Mouse (Mus musculus) kidney, postnatal 10 days (tissue): ENCODE measurements around the gene Sstr3.

ENCODE experiments used
- DNase-seq: peaks from one replicate; pipeline ENCODE4 v3.0.0; 2021; ENCODE audit warnings: mixed read lengths

Sstr3 gene

DNA sequence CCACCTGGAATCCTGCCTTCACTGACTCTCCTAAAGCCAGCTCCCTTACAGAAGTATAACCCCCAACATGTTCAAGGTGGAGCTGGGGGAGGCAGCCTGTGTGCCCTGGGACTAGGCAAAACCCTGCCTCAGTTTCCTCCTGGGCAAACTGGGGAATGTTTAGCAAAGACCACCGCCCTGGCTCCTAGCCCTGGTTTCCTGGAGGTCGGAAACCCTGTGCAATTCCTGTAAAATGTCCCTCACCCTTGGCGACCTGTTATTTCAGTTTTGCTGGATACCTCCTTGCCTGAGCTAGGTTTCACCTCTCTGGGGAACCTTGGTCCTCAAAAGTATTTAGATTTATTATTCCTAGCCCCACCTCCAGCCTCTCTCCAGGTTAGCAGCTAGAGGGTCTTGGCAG, 14.3 kb downstream of the Sstr3 start:
- DNase-seq, result no peak

DNA sequence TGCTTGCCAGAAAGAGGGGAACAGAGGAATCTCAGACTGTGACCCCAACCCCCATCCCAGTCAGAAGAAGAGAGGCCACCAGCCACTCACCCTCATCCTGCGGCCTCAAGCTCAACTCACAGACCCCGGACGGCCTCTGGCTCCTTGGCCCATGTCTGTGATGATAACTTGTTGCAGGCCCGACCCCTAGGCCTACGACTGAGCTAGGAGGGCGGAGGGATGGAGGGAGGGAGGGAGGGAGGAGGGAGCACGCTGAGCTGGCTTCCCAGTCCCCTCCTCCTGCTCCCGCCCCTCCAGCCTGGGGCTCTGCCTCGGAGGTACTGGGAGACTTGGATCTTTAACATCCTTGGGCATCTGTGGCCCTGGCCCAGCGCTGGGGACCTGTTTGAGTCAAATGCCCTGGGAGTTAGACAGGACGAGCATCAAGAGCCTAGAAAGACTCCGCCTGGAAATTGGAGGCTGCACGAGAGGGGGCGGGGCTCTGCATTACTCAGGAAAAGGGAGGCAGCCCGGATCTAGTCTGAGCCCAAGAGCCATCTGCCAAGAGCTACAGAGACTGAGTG, 15.0 kb downstream of the Sstr3 start:
- peak; percentile 85 for DNase-seq

DNA sequence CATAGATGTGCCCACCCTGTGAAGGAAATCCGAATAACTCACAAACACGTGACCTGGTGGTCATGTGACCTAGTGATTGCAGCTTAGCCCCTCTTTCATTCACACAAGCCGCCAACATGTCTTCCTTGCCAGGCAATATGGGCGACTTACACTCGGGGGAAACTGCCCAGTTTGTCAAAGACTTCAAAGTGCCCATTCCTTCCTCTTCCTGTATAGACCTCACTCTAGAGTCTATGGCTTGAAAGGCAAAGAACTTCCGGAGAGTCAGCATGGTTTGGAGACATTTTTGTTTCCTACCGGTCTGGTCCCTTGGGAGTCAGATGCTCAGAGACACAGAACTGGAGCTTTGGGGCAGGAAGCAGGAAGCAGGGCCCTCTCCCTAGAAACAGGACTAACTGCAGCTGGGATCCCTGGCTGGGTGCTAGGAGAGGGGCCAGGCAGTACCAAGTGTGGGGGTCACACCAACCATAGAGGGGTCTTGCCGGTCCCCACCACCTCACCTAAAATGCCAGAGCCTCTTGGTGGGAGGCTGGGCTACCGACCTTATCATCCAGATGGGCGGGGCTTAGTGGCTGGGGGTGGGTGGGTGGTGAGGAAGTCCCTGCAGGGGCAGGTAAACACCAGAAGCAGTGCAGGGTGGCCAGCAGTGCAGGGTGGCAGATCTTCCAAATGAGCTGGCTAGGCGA, 15.6 kb downstream of the Sstr3 start:
- DNase-seq, result peak; percentile 62

DNA sequence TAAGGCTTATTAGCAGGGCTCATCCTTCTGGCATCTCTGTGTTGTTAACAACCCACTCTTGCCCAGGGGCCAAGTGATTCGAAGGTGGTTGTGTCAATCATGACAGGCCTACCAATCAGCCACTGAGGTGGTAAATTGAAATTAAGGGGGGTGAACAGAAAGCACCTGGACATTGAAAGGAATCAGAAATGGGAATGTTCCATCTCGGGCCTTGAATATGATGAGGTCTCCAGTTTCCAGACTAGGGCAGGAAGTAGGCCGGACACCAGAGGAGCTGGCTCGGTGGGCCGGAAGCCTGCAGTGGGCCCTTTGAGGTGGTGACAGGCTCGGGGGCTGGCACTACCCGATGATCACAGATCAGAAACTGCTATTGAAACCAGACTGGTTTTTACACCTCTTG, 16.5 kb downstream of the Sstr3 start:
- DNase-seq, result peak; percentile 61

DNA sequence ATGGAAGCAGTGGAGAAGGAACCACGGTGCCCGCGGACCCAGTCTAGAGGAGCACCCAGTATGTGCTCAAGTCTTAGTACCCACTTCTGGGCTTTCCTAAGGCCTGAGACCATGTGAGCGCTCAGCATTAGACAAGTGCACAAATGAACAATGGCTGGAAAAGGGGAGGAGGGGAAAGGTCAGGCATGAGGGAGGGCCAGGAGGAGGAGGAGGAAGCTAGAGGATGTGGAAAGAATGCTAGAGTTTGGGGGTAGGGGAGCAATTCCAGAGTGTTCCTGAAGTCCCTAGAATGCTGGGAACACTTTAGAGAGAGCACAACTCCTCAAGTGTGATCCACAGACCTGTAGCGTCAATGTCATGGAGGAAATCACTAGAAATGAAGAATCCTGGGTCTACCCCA, 20.3 kb downstream of the Sstr3 start:
- no peak for DNase-seq

DNA sequence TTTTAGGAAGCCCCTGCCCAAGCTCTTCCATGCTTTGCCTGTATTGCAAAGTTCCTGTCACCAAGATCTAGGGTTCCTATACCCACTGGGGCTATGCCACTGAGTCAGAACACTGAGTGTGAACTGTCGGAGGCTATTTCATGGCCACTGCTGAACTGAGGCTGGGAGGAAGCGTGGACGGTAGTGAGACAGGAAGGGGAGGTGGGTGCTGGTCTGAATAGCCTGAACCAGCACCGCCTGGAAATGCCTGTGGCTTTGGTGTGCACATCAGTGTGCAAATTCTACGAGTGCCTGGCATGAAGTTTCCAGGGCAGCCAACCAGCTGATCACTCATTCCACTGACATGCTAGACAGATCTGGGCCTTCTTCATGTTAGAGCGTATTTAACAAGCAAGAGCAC, 22.6 kb downstream of the Sstr3 start:
- no peak for DNase-seq

DNA sequence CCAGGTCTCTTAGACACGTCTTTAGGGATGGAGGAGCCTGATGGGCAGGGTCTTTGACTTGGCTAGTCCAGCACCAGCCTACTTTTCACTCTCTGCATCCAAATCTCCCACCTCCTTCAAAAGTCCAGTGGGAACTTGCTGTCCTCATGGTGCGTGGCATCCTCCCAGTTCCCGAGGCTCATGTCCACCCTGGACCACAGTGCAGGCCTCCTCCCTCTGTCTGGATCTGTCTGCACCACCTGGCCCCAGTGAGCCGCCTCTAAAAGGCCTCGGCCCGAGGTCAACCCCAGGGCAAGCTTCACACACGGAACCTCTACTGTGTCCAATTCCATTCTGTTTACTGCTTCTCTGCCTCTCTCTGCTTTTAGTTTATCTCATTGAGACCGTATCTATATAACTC, 23.2 kb downstream of the Sstr3 start:
- DNase-seq, result no peak

DNA sequence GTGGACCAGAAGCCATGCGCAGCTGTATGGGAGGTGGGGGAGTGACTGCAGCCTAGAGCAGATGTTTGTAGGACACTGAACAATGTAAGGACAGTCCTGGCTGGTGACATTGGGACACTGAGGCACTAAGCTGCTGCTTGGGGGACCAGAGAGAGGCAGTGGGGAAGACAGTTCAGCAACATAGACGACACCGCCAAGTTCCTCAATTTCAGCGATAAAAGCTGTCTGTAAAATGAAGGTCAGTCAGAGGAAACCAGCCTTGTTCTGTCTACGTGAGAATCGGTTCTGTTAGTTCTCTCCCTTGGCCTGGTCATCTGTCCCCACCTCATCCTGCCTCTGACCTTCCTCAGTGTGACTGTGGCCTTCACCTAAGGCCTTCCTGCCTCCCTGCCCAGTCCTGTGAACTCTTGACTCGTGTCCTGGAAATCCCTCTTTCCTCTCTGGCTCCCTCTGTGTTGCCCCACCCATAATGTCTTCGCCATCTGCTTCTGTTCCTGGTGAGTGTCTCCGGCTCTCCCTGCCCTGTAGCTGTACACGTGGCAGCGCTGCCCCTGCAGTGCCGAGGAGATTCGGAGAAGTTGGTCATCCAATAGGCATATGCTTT, 24.3 kb downstream of the Sstr3 start:
- DNase-seq, result peak; percentile 45

DNA sequence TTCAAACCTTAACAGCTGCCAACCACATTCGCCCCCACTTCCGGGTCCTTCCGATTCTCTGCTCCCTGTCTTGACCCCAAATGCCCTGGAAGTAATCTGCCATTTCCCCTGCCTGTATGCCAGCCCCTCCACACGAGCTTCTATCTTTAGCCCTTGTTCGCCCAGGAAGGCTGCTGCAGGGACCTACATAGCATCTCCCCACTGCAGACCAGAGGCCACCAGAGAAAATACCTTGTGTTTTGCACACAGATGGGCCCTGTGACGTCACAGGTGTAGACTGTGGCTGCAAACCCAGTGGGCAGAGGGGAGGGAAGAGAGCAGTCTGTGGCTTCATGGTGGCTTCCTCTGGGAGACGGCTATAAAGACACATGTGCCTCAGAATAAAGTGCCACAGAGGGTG, 26.3 kb downstream of the Sstr3 start:
- DNase-seq, result no peak

DNA sequence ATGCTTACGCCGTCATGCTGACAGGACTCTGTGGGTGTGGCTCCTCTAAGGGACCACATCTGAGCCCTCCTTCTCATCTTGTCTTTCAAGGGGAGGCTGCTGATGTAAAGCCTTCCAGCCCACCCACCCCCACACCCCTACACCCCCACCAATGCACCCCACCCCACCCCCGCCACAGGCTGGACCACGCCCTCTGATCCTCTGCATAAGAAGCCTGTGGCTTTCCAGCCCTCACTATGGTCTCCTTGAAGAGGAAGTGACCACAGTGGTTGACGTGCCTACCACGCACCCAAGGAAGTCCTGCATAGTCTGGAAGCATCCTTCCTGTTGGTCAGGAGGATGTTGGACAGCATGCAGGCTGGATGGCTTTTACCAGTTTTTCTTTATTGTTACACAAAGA, 28.7 kb downstream of the Sstr3 start:
- no peak for DNase-seq

DNA sequence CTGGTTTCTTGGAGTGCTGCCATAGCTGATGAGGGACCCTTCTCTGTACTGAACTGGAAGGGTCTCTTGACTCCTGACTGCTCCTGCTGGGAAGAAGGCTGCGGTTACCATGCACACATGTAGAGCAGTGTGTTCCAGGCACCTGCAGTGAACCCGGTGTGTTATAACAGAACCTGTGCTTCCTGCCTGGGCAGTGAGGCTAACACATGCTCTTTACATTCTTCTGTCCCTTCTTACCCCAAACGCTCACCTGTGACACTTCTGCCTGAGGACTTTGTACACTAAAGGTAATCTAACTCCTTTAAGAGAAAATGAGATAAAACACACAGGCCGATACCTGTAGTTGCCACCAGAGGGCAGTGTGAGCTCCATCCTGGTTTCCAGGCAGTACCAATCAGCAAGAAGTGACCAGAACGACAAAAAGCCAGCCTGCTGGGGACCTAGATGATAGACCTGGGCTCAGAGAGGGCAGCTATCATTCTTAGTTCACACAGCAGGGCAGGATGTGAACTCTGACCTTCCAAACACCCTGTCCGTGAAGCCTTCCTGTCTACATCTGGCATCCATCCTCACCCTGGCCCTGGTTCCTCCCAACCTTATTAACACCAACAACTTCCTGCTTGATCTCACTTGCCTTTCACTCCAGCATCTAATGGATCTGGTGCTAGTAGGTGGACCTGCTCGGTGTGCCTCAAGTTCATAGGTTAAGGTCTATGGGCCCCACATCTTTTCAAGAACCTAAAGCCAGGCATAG, 29.9 kb downstream of the Sstr3 start:
- peak; percentile 88 for DNase-seq

DNA sequence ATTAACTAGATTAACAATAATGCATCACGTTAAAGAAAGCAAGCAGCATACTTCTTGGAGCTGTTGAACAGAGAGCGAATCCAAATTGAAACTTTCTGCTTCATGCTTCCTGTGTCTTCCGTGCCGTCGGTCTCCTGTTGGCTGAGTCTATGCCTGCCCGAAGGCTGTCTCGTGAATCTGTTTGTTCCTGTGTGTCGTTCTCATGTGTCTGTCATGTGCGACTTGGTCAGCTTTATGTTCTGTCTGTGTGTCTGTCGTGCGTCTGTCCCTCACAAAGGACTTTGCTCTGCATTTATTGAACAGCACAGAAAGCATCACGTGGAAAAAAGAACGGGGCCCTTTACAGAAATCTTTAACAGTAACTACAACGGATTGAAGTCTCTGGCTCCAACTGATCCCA, 31.5 kb downstream of the Sstr3 start:
- DNase-seq, result no peak

DNA sequence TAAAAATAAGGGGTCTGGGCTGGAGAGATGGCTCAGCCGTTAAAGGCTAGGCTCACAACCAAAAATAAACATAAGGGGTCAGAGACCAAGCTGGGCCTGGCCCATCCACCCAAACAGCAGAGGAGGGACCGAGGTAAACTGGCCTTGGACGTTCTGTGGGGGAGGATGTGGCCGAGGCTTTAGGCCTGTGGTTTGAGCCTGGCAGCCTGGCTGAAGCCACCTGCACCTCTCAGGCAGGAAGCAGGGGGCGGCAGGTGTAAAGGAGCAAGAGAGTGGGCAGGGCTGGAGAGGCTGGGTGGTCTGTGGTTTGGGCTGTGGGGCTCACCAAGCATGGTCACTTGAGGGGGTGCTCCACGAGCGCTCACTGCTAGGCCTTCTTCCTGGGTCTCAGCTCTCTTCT, 32.5 kb downstream of the Sstr3 start:
- no peak for DNase-seq

DNA sequence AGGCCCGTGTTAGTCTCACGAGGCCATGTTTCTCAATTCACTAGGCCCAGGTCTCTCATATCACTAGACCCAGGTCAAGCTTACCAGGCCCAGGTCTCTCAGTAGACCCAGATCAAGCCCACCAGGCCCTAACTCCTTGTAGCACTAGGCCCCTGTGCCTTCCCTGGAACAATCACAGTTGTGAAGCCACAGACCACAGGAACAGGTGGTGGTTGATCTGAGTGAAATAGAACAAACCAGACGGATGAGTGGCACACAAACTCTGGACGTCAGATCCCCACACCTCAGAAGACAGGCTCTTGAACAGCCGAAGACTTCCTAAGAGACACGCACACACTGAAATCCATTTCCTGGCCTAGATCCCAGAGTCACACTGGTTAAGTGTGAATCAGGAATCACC, 33.7 kb downstream of the Sstr3 start:
- no peak for DNase-seq

DNA sequence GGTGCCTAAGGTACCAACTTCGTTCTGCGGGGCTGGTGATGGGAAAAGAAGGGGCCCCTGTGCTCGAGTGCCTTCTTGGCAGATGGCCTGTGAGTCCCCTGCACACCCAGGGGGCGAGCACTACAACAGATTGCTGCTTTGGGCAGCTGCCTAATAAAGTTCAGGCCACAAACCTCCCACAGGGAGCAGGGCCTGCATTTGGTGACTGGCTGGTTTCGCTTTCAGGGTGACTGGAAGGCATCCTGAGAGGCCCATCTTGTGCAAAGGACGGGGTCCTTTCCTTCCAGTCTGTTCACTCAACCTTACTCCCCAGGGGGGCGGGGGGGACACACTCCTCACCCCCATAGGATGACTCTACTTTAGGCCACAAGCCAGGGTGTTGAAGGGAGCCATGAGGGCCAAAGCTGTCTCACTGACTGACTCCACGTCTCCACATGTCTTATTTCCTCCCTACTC, 34.3 kb downstream of the Sstr3 start:
- DNase-seq, result no peak

DNA sequence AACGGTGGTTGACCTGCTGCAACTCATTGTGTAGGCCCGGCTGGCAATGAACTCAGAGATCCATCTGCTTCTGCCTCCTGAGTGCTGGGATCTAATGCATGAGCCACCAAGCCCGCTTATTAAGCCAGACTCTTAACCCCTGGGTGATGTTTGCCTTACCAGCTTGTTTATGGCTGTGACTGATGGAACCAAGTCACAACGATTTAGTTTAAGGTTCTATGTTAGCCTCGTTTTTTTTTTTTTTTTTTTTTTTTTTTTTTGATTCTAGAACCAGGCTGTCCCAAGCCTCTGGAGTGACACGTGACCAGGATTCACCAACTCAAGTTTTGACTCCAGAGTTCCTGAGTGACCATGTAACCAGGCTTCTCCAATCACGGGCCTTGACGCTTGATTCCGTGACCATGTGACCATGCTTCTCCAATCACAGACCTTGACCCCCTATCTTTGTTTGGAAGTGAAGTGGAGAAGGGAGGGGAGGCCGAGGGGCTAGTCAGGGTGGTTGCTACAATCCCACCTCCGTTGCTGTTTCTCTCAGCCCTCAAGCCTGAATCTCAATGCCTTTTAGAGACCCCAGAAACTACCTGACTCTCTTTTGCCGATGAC, 35.1 kb downstream of the Sstr3 start:
- DNase-seq, result no peak

DNA sequence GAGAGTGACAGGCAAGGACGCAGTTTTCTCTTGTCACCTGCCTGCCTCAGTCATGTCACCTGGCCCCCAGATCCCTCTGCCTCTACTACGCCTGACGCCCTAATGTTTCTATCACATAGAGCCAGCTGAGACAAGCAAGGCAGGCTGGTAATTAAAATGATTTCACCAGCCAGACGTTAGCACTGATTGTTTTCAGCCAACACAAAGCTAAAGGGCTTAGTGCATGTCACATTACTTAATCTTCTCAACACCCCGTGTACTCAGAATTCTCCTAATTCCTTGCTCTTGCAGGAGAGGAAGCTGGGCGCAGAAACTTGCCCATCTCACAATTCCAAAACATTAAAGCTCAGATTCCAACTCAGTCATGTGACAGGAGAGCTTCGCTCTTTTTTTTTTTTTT, 36.0 kb downstream of the Sstr3 start:
- no peak for DNase-seq

DNA sequence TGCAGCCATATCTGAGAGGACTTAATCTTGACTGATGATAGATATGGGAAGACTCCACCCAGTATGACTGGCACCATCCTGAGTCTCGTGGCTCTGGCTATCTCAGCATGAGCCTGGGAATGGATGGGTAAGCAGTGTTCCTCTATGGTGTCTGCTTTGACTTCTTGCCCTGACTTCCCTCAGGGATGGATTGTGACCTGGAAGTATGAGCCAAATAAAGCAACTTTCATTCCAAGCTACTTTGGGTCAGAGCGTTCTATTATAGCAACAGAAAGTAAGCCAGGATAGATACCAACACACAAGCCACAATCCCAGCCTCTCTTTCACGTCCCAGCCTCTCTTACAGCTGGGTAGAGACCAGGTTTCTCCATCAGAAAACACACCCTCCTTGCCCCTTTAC, 38.9 kb downstream of the Sstr3 start:
- DNase-seq, result no peak

DNA sequence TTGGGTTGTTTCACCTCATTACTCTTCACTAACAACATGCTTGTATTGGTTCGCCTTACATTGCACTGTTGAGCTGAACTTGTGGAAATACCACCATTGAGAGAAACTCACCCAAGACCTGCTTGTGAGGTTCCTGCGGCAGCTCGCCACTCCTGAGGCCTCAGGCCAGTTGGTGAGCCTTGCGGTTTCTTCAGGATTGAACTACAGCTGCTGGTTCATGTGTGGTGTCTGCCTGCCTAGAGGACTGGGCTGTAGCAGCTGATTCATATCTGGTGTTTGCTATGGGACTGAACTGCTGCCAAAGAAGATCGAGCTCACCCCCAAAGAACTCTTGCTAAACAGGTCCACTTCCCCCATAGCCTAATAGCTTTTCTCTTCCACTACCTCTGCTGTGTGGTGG, 39.7 kb downstream of the Sstr3 start:
- DNase-seq, result no peak

DNA sequence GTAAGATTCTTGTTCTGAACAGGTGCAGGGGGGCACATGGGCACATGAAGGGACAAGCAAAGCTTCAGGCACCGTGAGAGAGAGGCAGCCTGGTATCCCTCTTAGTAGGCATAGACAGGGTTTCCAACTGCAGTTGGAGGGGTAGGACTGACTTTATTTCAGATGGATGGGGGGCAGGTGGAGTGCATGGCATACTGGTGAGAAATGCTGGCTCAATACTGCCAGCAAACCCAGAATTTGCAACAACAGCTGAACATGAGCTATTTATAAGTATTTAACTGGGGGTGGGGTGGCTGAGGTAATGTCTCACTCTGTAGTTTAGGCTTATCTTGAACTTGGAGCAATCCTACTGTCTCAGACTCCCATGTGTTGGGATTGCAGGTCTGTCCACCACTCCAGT, 40.5 kb downstream of the Sstr3 start:
- no peak for DNase-seq

DNA sequence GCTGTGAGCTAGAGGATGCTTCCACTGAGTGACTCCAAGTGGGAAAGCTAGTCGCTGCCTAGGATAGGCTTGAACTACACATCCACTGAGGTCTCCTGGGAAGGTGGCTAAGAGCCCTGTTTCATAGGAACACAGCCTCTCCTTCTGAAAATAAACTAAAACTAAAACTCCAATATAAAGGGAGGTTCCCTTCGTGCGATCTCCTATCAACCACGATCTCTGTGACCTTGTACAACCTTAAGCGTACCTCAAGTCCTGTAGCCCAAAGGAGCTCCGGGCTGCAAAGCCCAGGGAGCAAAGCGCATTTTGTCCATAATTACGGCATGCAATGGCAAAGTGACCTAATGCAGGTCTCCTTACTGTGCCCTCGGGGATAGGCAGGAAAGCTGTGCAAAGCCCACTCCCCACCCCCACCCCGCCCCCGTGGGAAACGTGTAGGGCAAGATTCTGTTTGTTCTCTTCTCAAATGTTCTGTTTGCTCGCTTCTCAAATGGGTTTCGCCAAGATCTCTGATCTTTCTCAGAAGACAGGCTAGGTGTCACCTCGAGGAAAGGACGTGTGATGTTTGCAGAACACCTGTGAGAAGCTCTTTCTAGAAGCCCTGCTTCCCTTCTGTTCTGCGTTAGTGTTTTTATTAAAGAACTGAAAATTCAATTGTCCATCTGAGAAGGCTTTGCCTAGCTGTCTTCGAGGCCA, 41.9 kb downstream of the Sstr3 start:
- no peak for DNase-seq

DNA sequence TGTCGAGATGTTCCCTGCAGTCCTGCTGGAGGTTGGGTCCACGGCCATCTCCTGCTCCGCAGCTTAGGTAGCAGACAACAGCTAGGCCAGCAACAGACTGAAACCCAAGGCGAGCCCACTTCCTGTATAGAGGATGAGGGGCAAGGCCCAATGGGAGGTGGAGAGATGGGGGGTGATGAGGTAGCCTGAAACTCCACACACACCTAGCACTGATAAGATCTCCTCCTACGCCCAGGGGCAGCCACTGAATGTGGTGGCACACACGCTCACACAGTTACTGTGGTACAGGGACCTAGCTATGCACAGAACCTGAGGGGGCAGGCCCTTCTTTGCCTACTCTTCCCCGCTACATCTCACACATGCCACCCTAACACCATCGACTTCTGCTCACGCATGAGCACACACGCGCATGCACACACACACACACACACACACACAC, 49.5 kb downstream of the Sstr3 start, which contains the start of gene Il2rb:
TSS of gene Il2rb (minus strand) at position 304 of the 439 bp plus-strand sequence.
- no peak for DNase-seq
